Mouse (Mus musculus): Measurements from ENCODE around the gene Ppp1r7.

DNA sequence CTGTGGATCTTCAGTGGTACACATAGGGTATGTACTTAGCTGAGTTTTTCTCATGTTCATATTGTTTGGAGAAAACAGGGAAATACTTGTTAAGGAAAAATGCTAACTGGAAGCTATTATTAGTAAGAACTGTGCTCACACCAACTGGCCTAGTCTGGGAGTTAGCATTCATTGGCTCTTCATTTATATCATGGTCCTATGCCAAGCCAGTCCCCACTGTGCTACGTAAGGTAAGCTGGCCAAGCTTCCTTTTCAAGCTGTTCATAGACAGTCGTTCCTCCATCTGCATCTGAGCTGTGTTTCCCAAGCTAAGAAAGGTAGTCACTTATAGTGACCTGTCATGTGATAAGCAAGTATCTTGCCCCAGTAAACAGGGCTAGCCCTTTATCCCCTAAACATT lies 10.1 kb downstream of the Ppp1r7 start:
- TF ChIP-seq POLR2A (IDR thresholded peaks at IDR 0.05; ENCODE audit: borderline replicate concordance, control insufficient read depth, low read depth, low read length) (no peak), CTCF (IDR thresholded peaks at IDR 0.05; ENCODE audit: control insufficient read depth, insufficient read depth, low read length) (no peak)
